Mouse (Mus musculus) adrenal gland, postnatal 0 days (tissue): ENCODE data around the gene Maz. TPM values are rescaled to one million over a fixed set of nuclear protein-coding genes. Genes with fewer than 3 reads are reported as not detected.

Experiments used
- microRNA-seq: library from miRNA; unstranded; fragments of <30 nt; microRNA quantifications from one replicate; pipeline ENCODE4, GENCODE M21; 2016; ENCODE audit warnings: borderline replicate concordance; ENCODE audit not compliant: insufficient number of aligned reads
- polyA plus RNA-seq: library from polyadenylated mRNA; unstranded; fragments of >200 nt; fragmentation: Nextera tagmentation; extraction: Ambion mirVana; gene quantifications from 2 replicates; pipeline ENCODE4 v1.2.1, GENCODE M21; 2015

Maz gene
- polyA plus RNA-seq, result 53.4 and 57.6 TPM in 2 replicates

DNA sequence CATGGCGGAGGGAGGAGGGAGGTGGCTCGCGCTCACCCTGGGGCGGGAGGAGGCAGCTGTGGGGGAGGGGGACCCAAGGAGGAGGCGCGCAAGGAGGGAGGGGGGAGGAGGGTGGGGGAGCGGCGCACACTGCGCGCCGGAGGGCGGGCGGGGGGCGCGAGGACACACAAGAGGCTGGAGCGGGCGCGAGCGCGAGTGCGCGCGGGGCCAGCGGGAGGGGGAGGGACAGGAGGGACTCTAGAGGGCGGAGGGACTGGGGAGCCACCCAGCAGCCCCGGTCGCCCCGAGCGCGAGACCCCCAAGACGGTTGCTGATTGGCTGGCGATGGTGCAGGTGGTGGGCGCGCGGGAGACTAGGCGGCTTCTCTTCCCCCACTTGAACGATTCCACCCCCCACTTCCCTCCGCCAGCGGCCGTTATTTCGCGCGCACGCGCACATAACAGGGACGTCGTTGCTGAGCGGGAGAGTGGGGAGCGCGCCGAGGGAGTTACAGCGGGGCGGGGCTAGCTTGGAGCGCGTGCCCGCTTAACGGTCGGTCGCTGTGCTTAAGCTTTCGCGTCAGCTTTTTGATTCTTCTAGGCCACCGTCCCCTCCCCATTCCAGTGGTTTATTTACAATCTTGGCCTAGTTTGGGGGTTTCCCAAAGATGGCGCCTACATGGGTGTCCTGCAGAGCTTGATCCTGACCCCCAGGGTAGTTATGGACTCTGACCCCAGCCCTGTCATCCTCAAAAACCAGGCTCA lies at the start of gene Maz:
TSS of gene Maz (minus strand) at position 54 of the 743 bp plus-strand sequence.

GRCm38 (mm10) chr7:127041851-127042672 lies 15.2 kb upstream of the Maz start, which contains the start of gene Kif22:
Gene Kif22, minus strand, starts transcription at chr7:127042471.

GRCm38 (mm10) chr7:127020901-127021562 lies 5.8 kb downstream of the Maz start, which contains the start of the genes Gm42742 and Prrt2:
Gene Gm42742, minus strand, starts transcription at chr7:127021097.
Gene Prrt2, minus strand, starts transcription at chr7:127021211.

DNA sequence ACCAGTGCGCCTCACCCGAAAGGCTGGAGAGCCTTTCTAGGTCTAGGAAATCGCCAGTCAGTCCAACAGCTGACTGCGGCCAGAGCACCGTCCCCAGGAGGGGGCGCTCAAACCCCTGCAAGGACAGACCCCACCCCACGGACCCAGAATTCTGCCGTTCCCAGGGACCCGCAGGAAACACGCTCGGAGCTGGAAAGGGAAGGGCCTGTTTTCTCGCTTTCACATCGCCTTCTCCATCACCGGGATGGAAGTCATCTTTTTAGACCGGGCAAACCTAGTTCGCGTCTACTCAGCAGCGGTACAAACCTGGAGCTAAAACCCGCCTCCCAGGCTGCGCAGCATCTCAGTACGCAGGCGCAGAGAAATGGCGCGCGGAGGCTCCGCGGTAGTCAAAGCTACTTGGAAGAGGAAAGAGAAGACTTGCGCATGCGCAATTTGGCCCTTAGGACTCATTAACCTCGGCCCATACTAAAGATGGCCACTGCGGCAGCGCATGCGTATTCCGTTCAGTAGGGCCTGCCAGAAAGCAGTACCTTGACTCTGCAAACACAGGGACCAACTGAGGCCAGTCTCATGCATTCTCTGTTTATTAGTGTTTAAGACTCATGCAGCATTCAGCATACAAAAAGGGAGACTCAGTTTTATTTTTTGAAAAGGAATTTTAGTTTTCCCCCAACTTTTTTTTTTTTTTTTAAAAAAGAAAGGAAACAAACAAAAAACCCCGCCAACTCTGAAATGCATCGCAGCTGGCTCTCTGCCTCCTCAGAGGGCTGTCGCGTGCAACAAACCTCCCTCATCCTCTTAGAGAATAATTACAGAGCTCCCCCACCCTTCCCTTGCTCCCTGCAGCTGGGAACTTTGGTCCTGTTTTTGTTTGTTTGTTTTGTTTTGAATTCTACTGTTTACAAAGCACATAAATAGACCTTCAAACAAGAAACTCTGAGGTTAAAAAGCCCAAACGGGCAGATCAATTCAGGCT lies 9.6 kb downstream of the Maz start, which contains the start of gene Pagr1a:
TSS of gene Pagr1a (minus strand) at position 382 of the 979 bp plus-strand sequence.

GRCm38 (mm10) chr7:127016481-127016485 lies 10.6 kb downstream of the Maz start, which contains the start of gene Pagr1b:
Gene Pagr1b, minus strand, starts transcription at chr7:127016484.

GRCm38 (mm10) chr7:127014320-127014719 lies 12.5 kb downstream of the Maz start, which contains the start of gene Mvp:
Gene Mvp, minus strand, starts transcription at chr7:127014621.

GRCm38 (mm10) chr7:126975950-126976866 lies 50.6 kb downstream of the Maz start, which contains the start of gene Cdiptos:
Gene Cdiptos, minus strand, starts transcription at chr7:126976098.

GRCm38 (mm10) chr7:126975893-126975949 lies 51.1 kb downstream of the Maz start, which contains the start of gene Cdipt:
Gene Cdipt, plus strand, starts transcription at chr7:126975914.

Small RNAs within 50 kb of the gene (microRNA-seq; reads per million reads assigned to microRNA genes)
- not detected for gene Gm44343

Other genes with a start within 250 kb of the Maz start
- 0.07 and 0.25 TPM in 2 replicates for gene Tbx6, start 245.6 kb downstream of the Maz start, polyA plus RNA-seq
- 149 and 172 TPM in 2 replicates for gene Ppp4c, start 234.5 kb downstream of the Maz start, polyA plus RNA-seq
- 3.6 and 8.0 TPM in 2 replicates for gene Fam57b, start 229.4 kb downstream of the Maz start, polyA plus RNA-seq
- gene 4930451I11Rik, start 195.4 kb downstream of the Maz start, polyA plus RNA-seq, result not detected in 2 replicates
- gene Doc2a, start 179.6 kb downstream of the Maz start, polyA plus RNA-seq, result 1.7 and 6.6 TPM in 2 replicates
- gene Hirip3, start 165.1 kb downstream of the Maz start, polyA plus RNA-seq, result 7.6 and 11.4 TPM in 2 replicates
- 49.7 and 55.2 TPM in 2 replicates for gene Ino80e, start 164.7 kb downstream of the Maz start, polyA plus RNA-seq
- 17.9 and 23.1 TPM in 2 replicates for gene Taok2, start 142.3 kb downstream of the Maz start, polyA plus RNA-seq
- gene Tmem219, start 104.1 kb downstream of the Maz start, polyA plus RNA-seq, result 50.5 and 58.1 TPM in 2 replicates
- gene Kctd13, start 98.2 kb downstream of the Maz start, polyA plus RNA-seq, result 21.4 and 26.4 TPM in 2 replicates
- gene Asphd1, start 77.5 kb downstream of the Maz start, polyA plus RNA-seq, result 1.0 and 1.3 TPM in 2 replicates
- 35.6 and 92.1 TPM in 2 replicates for gene Sez6l2, start 76.5 kb downstream of the Maz start, polyA plus RNA-seq
- 79.0 and 102 TPM in 2 replicates for gene Cdipt, start 51.1 kb downstream of the Maz start, polyA plus RNA-seq
- 3.6 and 5.2 TPM in 2 replicates for gene Cdiptos, start 50.9 kb downstream of the Maz start, polyA plus RNA-seq
- 30.4 and 57.1 TPM in 2 replicates for gene Mvp, start 12.4 kb downstream of the Maz start, polyA plus RNA-seq
- gene Pagr1b, start 10.6 kb downstream of the Maz start, polyA plus RNA-seq, result 1.8 TPM in 1 of 2 replicates, not detected in the other
- 34.5 and 46.8 TPM in 2 replicates for gene Pagr1a, start 9.7 kb downstream of the Maz start, polyA plus RNA-seq
- 10.0 and 38.2 TPM in 2 replicates for gene Gm42742, start 5.9 kb downstream of the Maz start, polyA plus RNA-seq
- 6.6 and 10.5 TPM in 2 replicates for gene Prrt2, start 5.8 kb downstream of the Maz start, polyA plus RNA-seq
- 23.5 and 31.1 TPM in 2 replicates for gene Kif22, start 15.4 kb upstream of the Maz start, polyA plus RNA-seq
- gene Zg16, start 60.3 kb upstream of the Maz start, polyA plus RNA-seq, result 0.47 TPM in 1 of 2 replicates, not detected in the other
- gene AI467606, start 64.3 kb upstream of the Maz start, polyA plus RNA-seq, result 2.1 and 2.7 TPM in 2 replicates
- 6.9 and 12.9 TPM in 2 replicates for gene Qprt, start 95.2 kb upstream of the Maz start, polyA plus RNA-seq
- 1.4 and 1.5 TPM in 2 replicates for gene Spn, start 110.8 kb upstream of the Maz start, polyA plus RNA-seq
- gene Cd2bp2, start 169.0 kb upstream of the Maz start, polyA plus RNA-seq, result 25.2 and 32.9 TPM in 2 replicates
- 14.5 and 15.3 TPM in 2 replicates for gene Tbc1d10b, start 181.4 kb upstream of the Maz start, polyA plus RNA-seq
- gene Mylpf, start 181.9 kb upstream of the Maz start, polyA plus RNA-seq, result 24.7 and 81.2 TPM in 2 replicates
- 10.4 and 16.9 TPM in 2 replicates for gene Zfp553, start 206.0 kb upstream of the Maz start, polyA plus RNA-seq
- gene Sept1, start 206.1 kb upstream of the Maz start, polyA plus RNA-seq, result 13.9 and 21.8 TPM in 2 replicates
- 58.3 and 67.4 TPM in 2 replicates for gene Zfp771, start 217.2 kb upstream of the Maz start, polyA plus RNA-seq
- gene Dctpp1, start 233.7 kb upstream of the Maz start, polyA plus RNA-seq, result 126 and 177 TPM in 2 replicates
- gene Sephs2, start 247.0 kb upstream of the Maz start, polyA plus RNA-seq, result 93.4 and 161 TPM in 2 replicates